Mouse (Mus musculus) embryonic facial prominence, embryonic 12.5 days (tissue): ENCODE measurements around the gene Ntn4. TPM values are rescaled to one million over a fixed set of nuclear protein-coding genes. Genes with fewer than 3 reads are reported as not detected.

Source experiments
- ATAC-seq: fragments of 200-750 bp; cut with Nextera tagmentation; 2 replicates; pipeline ENCODE4 v1.8.0; 2017; ENCODE audit not compliant: insufficient number of reproducible peaks, insufficient read depth, low FRiP score, low TSS enrichment
- H3K27ac ChIP-seq: fragments of 300-500 bp; sonication (generic); 2 replicates; pipeline ENCODE4 v1.5.1; 2016; ENCODE audit warnings: mild to moderate bottlenecking
- H3K27me3 ChIP-seq: fragments of 300-500 bp; sonication (generic); 2 replicates; pipeline ENCODE4 v1.6.1; 2016; ENCODE audit warnings: mild to moderate bottlenecking, moderate library complexity
- H3K36me3 ChIP-seq: fragments of 300-500 bp; sonication (generic); 2 replicates; pipeline ENCODE4 v1.6.1; 2016; ENCODE audit warnings: mild to moderate bottlenecking
- H3K4me1 ChIP-seq: fragments of 300-500 bp; sonication (generic); 2 replicates; pipeline ENCODE4 v1.6.1; 2016
- H3K4me2 ChIP-seq: fragments of 300-500 bp; sonication (generic); replicated peaks from 2 replicates; pipeline ENCODE4 v1.6.1; 2016; ENCODE audit warnings: mild to moderate bottlenecking, moderate library complexity
- H3K4me3 ChIP-seq: fragments of 300-500 bp; sonication (generic); 2 replicates; pipeline ENCODE4 v1.5.1; 2016; ENCODE audit warnings: mild to moderate bottlenecking
- H3K9ac ChIP-seq: fragments of 300-500 bp; sonication (generic); 2 replicates; pipeline ENCODE4 v1.6.1; 2016; ENCODE audit warnings: mild to moderate bottlenecking, moderate library complexity
- H3K9me3 ChIP-seq: fragments of 300-500 bp; sonication (generic); 2 replicates; pipeline ENCODE4 v1.6.1; 2016; ENCODE audit warnings: mild to moderate bottlenecking, moderate library complexity
- WGBS: fragments of 180-500 bp; shearing (Covaris S2); methylation state at CpG from one replicate; pipeline ENCODE4 v1.1.7; 2016; 5-methylcytosine and 5-hydroxymethylcytosine counted together
- polyA plus RNA-seq: library from polyadenylated mRNA; unstranded; fragments of >200 nt; fragmentation: Nextera tagmentation; extraction: Ambion mirVana; gene quantifications from 2 replicates; pipeline ENCODE4 v1.2.1, GENCODE M21; 2016

Ntn4 gene
- polyA plus RNA-seq, 1 experiment from 2014 or later = 1.5 TPM

DNA sequence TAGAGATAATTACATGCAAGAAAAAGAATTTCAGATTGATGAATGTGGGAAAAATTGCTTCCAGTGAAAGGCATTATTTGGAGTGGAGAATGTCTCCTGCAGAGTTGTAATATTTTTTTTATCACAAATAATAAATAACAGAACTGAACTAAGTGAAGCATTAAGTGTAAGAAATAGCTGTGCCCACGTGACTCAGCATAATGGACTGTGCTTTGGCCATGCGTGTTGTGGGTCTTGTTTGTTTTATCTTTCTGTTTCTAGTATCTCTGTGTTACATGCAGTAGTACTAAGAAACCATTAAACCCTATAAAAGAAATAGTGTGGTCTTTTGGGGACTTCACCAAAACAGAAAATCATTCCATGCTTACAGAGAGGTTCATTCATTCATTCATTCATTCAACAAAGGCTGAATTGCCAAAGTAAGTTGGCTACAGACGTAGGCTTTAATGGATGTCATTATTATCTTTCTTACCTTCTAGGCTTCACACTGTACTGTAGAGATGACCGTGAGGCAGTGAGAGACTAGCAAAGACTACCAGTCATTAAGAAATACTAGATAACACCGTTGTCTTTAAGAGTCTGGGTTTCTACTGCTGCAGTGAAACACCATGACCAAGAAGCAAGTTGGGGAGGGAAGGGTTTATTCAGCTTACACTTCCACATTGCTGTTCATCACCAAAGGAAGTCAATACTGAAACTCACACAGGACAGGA, 81.3 kb downstream of the Ntn4 start:
- no peak overlapping the region for H3K9ac ChIP-seq
- WGBS = 82% methylated on average over 5 of the region's 5 CpGs
- no peaks in the 10 kb centered on the region for H3K27me3 ChIP-seq
- no peak for ATAC-seq
- H3K4me3 ChIP-seq = no peak overlapping the region
- H3K4me2 ChIP-seq = no peak overlapping the region
- H3K9me3 ChIP-seq = no peaks in the 10 kb centered on the region
- no peaks in the 10 kb centered on the region for H3K36me3 ChIP-seq
- peaks cover 6% of the 10 kb centered on the region; the same call in 1 of the 2 replicates for H3K4me1 ChIP-seq
- H3K27ac ChIP-seq = no peak overlapping the region

GRCm38 (mm10) chr10:93723942-93724542, 83.6 kb downstream of the Ntn4 start:
- Histone ChIP-seq H3K4me1 (peaks cover 6% of the 10 kb centered on the region; the same call in 1 of the 2 replicates), H3K27me3 (no peaks in the 10 kb centered on the region), H3K36me3 (no peaks in the 10 kb centered on the region), H3K4me2 (peak overlapping the region; percentile 19; the same call in 1 of the 2 replicates), H3K27ac (no peak overlapping the region), H3K9ac (no peak overlapping the region), H3K9me3 (no peaks in the 10 kb centered on the region), H3K4me3 (no peak overlapping the region)
- 10% methylated on average over 11 of the region's 11 CpGs for WGBS
- no peak for ATAC-seq

- 0 out of 2 replicates have a peak, but pooled peaks cover 4% of the 10 kb centered on the region for H3K4me1 ChIP-seq
- 55% methylated on average over 5 of the region's 5 CpGs for WGBS
- H3K9me3 ChIP-seq = no peaks in the 10 kb centered on the region
- H3K27me3 ChIP-seq = no peaks in the 10 kb centered on the region
- no peak overlapping the region for H3K4me3 ChIP-seq
- ATAC-seq = no peak
- H3K36me3 ChIP-seq = no peaks in the 10 kb centered on the region
- H3K27ac ChIP-seq = no peak overlapping the region
- no peak overlapping the region for H3K9ac ChIP-seq
- no peak overlapping the region for H3K4me2 ChIP-seq
Observed at GRCm38 (mm10) chr10:93728131-93728530, 87.7 kb downstream of the Ntn4 start.

- H3K27ac ChIP-seq = no peak overlapping the region
- H3K9me3 ChIP-seq = no peaks in the 10 kb centered on the region
- no peaks in the 10 kb centered on the region for H3K27me3 ChIP-seq
- no peak for ATAC-seq
- no peaks in the 10 kb centered on the region for H3K36me3 ChIP-seq
- H3K9ac ChIP-seq = no peak overlapping the region
- WGBS = 82% methylated on average over 6 of the region's 6 CpGs
- no peaks in the 10 kb centered on the region for H3K4me1 ChIP-seq
- H3K4me2 ChIP-seq = no peak overlapping the region
- H3K4me3 ChIP-seq = no peak overlapping the region
Observed at GRCm38 (mm10) chr10:93730514-93730913, 90.0 kb downstream of the Ntn4 start.

- ATAC-seq = no peak
- no peaks in the 10 kb centered on the region for H3K36me3 ChIP-seq
- H3K9me3 ChIP-seq = no peaks in the 10 kb centered on the region
- H3K27ac ChIP-seq = no peak overlapping the region
- WGBS = 84% methylated on average over 9 of the region's 9 CpGs
- H3K4me1 ChIP-seq = no peaks in the 10 kb centered on the region
- no peak overlapping the region for H3K9ac ChIP-seq
- no peak overlapping the region for H3K4me3 ChIP-seq
- no peaks in the 10 kb centered on the region for H3K27me3 ChIP-seq
- H3K4me2 ChIP-seq = no peak overlapping the region
Observed at GRCm38 (mm10) chr10:93731248-93731691, 90.8 kb downstream of the Ntn4 start.

- no peak overlapping the region for H3K9ac ChIP-seq
- peaks cover 3% of the 10 kb centered on the region; the same call in 1 of the 2 replicates for H3K4me1 ChIP-seq
- no peak overlapping the region for H3K4me3 ChIP-seq
- no peak overlapping the region for H3K27ac ChIP-seq
- no peaks in the 10 kb centered on the region for H3K27me3 ChIP-seq
- H3K4me2 ChIP-seq = no peak overlapping the region
- WGBS = 62% methylated on average over 6 of the region's 6 CpGs
- no peaks in the 10 kb centered on the region for H3K36me3 ChIP-seq
- no peak for ATAC-seq
- H3K9me3 ChIP-seq = no peaks in the 10 kb centered on the region
Observed at GRCm38 (mm10) chr10:93736114-93736645, 95.7 kb downstream of the Ntn4 start.

DNA sequence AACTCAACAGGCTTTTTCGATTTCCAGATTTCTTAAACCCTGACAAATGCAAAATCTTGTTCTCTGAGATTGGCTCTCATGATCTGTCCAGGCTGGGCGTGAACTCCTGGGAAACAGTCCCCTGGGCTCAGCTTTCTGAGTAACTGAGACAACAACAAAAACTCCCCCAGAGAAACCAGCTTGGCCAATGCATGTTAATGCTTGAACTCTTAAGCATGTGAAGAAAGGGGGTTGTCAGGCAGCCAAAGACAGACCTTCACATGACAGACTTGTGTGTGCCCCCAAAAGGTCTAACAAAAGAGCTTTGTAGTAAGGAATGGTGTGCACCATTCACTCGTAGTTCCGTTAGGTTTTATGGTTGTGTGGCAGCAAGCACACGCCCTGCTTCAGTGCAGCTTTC, 96.6 kb downstream of the Ntn4 start:
- no peak overlapping the region for H3K27ac ChIP-seq
- ATAC-seq = no peak

GRCm38 (mm10) chr10:93741446-93742096, 101.1 kb downstream of the Ntn4 start:
- H3K4me1 ChIP-seq = peaks cover 13% of the 10 kb centered on the region; the same call in 1 of the 2 replicates
- no peak for ATAC-seq
- 35% methylated on average over 14 of the region's 14 CpGs for WGBS
- H3K36me3 ChIP-seq = no peaks in the 10 kb centered on the region
- H3K9ac ChIP-seq = no peak overlapping the region
- H3K4me3 ChIP-seq = no peak overlapping the region
- H3K4me2 ChIP-seq = no peak overlapping the region
- 0 out of 2 replicates have a peak overlapping the region, but pooled peaks have one; percentile 19 for H3K27ac ChIP-seq
- H3K9me3 ChIP-seq = no peaks in the 10 kb centered on the region
- H3K27me3 ChIP-seq = no peaks in the 10 kb centered on the region

More for the DNA sequence above, 96.6 kb downstream of the Ntn4 start:
- WGBS = 74% methylated on average over 5 of the region's 5 CpGs
- no peak overlapping the region for H3K4me2 ChIP-seq
- H3K9ac ChIP-seq = no peak overlapping the region
- H3K9me3 ChIP-seq = no peaks in the 10 kb centered on the region
- no peaks in the 10 kb centered on the region for H3K27me3 ChIP-seq
- peaks cover 12% of the 10 kb centered on the region; the same call in 1 of the 2 replicates for H3K4me1 ChIP-seq
- no peak overlapping the region for H3K4me3 ChIP-seq
- no peaks in the 10 kb centered on the region for H3K36me3 ChIP-seq

DNA sequence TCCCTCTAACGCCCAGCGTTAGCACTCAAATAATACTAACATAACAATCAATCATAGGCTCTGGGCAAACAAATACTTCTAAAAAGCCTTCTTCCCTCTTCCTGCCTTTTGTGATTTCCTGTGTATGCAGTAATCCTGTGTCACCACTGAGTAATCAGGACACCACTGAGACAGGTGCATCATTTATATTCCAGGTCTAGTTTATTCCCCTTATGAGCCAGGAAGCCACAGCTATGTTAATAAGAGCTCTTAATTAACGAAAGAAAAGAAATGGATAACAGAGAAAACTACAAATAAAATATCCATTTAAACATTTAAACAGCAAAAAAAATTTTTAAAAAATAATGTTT, 101.6 kb downstream of the Ntn4 start:
- Histone ChIP-seq H3K4me2 (no peak overlapping the region), H3K9ac (no peak overlapping the region), H3K4me1 (peaks cover 13% of the 10 kb centered on the region; the same call in 1 of the 2 replicates), H3K27me3 (no peaks in the 10 kb centered on the region), H3K9me3 (no peaks in the 10 kb centered on the region), H3K36me3 (no peaks in the 10 kb centered on the region), H3K27ac (0 out of 2 replicates have a peak overlapping the region, but pooled peaks have one; percentile 19), H3K4me3 (no peak overlapping the region)
- no peak for ATAC-seq
- 63% methylated on average over 3 of the region's 3 CpGs for WGBS

DNA sequence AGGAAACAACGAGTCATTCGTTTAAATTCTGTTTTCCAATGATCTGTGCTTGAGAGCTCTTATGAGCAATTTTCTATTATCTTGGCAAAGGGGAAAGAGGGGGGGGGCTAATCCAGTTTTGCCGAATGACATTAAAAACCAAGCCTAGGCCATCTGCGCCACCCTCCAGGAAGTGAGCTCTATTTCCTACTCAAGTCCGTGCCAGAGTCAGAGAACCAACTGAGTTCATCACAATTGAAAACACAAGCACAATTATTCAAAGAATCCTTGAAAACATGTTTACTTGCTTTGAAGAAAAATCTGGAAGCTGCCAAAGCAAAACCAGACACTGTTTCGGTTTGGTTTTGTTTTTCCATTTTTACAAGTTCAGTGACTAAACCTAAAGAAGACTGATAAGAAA, 102.1 kb downstream of the Ntn4 start:
- Histone ChIP-seq H3K27ac (no peak overlapping the region), H3K4me3 (no peak overlapping the region), H3K36me3 (no peaks in the 10 kb centered on the region), H3K9me3 (no peaks in the 10 kb centered on the region), H3K9ac (no peak overlapping the region), H3K27me3 (no peaks in the 10 kb centered on the region), H3K4me1 (peaks cover 13% of the 10 kb centered on the region; the same call in 1 of the 2 replicates), H3K4me2 (no peak overlapping the region)
- 57% methylated on average over 6 of the region's 6 CpGs for WGBS
- ATAC-seq = no peak

DNA sequence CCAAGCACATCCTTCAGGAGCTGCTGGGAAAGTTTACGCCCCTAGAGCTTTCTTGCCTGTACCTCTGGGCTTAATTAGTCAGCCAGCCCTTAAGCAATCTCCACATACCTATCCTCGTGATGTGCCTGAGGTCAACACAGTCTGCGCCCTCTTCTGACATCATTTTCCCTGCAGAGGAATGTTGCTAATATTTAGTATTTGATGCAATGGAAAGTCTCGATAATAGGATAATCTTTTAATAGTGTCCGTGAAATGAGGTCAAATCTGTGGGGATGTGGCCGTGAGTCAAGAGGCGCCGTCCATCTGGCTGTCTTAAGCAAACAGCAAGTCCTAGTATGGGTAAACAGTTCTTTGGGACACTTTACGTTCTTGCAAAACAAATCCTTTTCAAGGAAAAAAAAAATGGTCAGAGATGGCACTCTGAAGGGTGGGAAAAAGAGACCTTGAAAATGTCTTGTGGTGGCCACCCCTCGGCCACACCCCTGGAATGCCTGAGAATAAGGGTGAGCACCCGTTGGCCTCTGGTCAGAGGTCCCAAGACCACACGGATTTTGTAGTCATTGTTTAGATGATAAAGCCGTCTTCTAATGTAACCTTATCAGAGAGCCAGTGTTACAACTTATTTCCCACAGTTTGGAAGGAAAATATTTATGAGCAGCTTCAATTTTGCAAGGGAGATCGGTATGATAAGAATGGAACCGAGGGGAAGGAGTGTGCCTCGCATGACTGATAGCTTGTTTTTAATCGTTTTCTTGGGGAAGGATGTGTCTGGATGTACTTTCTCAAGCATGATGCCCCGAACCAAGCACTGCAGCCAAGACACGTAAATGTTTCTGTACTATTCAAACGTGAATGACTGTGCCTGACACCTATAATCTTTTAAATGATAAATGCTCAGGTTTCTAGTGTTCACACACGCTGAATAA, 109.0 kb downstream of the Ntn4 start:
- Histone ChIP-seq H3K27ac (no peak overlapping the region), H3K4me1 (no peaks in the 10 kb centered on the region), H3K27me3 (no peaks in the 10 kb centered on the region), H3K9ac (no peak overlapping the region), H3K4me2 (no peak overlapping the region), H3K36me3 (no peaks in the 10 kb centered on the region), H3K4me3 (no peak overlapping the region), H3K9me3 (no peaks in the 10 kb centered on the region)
- 64% methylated on average over 21 of the region's 21 CpGs for WGBS
- ATAC-seq = no peak
